Mouse (Mus musculus) B cell, adult 62 days (primary cell): ENCODE data around the gene Pcgf6. TPM values are rescaled to one million over a fixed set of nuclear protein-coding genes. Genes with fewer than 3 reads are reported as not detected.

Experiments
- total RNA-seq: library from RNA; stranded (reverse); gene quantifications from 4 replicates; pipeline ENCODE4 v1.2.4, GENCODE M21; 2023

Pcgf6 gene
- total RNA-seq: 18.3 to 23.0 TPM (median 21.5 TPM) in 4 replicates

DNA sequence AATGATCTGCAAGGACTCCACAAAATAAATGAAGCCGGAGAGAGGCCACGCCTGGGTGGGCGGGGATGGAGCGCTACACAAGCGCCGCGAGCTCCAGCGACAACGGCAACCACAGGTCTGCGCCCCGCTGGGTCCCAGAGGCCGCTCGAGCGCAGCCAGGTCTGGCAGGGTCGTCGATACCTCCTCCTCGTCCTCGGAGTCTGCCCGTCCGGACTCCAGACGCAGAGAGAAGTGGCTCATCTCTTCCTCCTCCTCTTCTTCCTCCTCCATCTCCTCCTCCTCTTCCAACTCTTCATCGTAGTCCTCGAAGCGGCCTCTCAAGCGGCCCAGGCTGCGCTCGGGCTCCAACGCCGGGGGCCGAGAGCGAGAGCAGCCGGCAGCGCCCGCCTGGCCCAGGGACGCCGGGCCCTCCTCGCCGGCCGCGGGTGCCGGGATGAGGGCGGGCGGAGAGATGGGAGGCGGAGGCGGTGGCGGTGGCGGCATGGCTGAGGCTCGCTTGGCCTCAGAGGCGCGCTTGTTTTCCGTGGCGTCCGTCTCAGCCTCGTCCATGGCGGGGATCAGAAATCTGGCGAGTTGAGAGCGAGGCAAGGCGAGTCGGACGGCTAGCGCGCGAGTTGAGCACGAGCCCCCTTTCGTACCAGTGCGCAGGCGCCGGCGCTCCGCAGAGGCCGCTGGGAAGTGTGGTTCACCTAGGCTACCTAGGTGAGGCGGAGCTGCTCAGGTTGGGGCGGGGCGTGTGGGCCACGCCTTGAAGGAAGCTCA lies at the start of gene Pcgf6:
TSS of gene Pcgf6 (minus strand) at position 636 of the 762 bp plus-strand sequence.

GRCm38 (mm10) chr19:47090550-47091156 lies 39.9 kb upstream of the Pcgf6 start, which contains the start of the genes Usmg5 and Pdcd11:
TSS of gene Usmg5 (minus strand) at chr19:47090647.
TSS of gene Pdcd11 (plus strand) at chr19:47090768.

GRCm38 (mm10) chr19:47067096-47067882 lies 16.6 kb upstream of the Pcgf6 start, which contains the start of gene Taf5:
TSS of gene Taf5 (plus strand) at chr19:47067746.

DNA sequence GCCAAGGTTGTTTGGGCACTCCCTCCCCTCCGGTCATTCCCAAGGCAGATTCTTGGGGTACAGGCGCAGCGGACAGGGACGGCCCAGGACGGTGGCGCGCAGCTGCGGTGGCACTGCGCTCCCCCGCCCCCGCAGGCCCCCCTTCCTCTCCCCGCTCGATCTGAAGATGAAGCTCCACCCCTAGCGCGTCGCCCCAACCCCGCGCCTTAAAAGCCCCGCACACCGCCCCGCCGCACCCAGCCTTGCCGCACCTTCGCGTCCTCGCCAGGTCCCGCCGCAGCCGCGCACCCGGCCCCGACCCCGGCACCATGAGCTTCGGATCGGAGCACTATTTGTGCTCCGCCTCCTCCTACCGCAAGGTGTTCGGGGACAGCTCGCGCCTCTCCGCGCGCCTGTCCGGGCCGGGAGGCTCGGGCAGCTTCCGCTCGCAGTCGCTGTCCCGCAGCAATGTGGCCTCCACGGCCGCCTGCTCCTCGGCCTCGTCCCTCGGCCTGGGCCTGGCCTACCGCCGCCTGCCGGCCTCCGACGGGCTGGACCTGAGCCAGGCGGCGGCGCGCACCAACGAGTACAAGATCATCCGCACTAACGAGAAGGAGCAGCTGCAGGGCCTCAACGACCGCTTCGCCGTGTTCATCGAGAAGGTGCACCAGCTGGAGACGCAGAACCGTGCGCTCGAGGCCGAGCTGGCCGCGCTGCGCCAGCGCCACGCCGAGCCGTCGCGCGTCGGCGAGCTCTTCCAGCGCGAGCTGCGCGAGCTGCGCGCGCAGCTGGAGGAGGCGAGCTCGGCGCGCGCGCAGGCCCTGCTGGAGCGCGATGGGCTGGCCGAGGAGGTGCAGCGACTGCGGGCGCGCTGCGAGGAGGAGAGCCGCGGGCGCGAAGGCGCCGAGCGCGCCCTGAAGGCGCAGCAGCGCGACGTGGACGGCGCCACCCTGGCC lies 36.0 kb downstream of the Pcgf6 start, which contains the start of the genes Ina and Nt5c2:
TSS of gene Ina (plus strand) at position 252 of the 935 bp plus-strand sequence.
TSS of gene Nt5c2 (minus strand) at position 707 of the 935 bp plus-strand sequence.

Other genes starting within 250 kb of the Pcgf6 start
- gene Ina, start 36.2 kb downstream of the Pcgf6 start, total RNA-seq: not detected in 4 replicates
- 82.4 to 109 TPM (median 95.3 TPM) in 4 replicates for gene Nt5c2, start 35.8 kb downstream of the Pcgf6 start, total RNA-seq
- gene Taf5, start 16.8 kb upstream of the Pcgf6 start, total RNA-seq: 12.3 to 12.6 TPM (median 12.4 TPM) in 4 replicates
- 199 to 228 TPM (median 203 TPM) in 4 replicates for gene Usmg5, start 39.7 kb upstream of the Pcgf6 start, total RNA-seq
- gene Pdcd11, start 39.9 kb upstream of the Pcgf6 start, total RNA-seq: 48.0 to 54.7 TPM (median 53.3 TPM) in 4 replicates
- 42.7 to 48.6 TPM (median 43.9 TPM) in 4 replicates for gene Calhm2, start 87.4 kb upstream of the Pcgf6 start, total RNA-seq
- not detected in 4 replicates for gene Calhm1, start 93.3 kb upstream of the Pcgf6 start, total RNA-seq
- not detected in 4 replicates for gene Calhm3, start 106.9 kb upstream of the Pcgf6 start, total RNA-seq
- 0.58 TPM in 1 of 4 replicates, not detected in the others for gene Neurl1a, start 127.9 kb upstream of the Pcgf6 start, total RNA-seq